Mouse (Mus musculus): ENCODE data around the gene Kdm5c. TPM values are rescaled to one million over a fixed set of nuclear protein-coding genes. Genes with fewer than 3 reads are reported as not detected.

Kdm5c gene
- polyA plus RNA-seq (2015; fragmentation: Nextera tagmentation; extraction: Ambion mirVana) = 33.2 and 37.1 TPM in 2 replicates

GRCm38 (mm10) chrX:152232781-152233763 lies at the start of gene Kdm5c:
Kdm5c (plus strand) TSS chrX:152233020.
- ATAC-seq = peak; percentile 98
- Histone ChIP-seq H3K4me1 (replicated peaks) (no peaks in the 10 kb centered on the region; the same call in 1 of the 2 replicates), H3K4me2 (replicated peaks) (peak within 1 kb of the TSS; percentile 66), H3K9me3 (no peaks in the 10 kb centered on the region), H3K27ac (peak within 1 kb of the TSS; percentile 36; the same call in 1 of the 2 replicates), H3K9ac (peak within 1 kb of the TSS; percentile 77), H3K4me3 (replicated peaks) (peak within 1 kb of the TSS; percentile 80), H3K36me3 (no peaks in the 10 kb centered on the region), H3K27me3 (replicated peaks) (no peaks in the 10 kb centered on the region)
- under 1% methylated on average over 69 of the region's 69 CpGs for WGBS

GRCm38 (mm10) chrX:152187151-152187550 lies 45.7 kb upstream of the Kdm5c start:
- no peak overlapping the region for H3K4me2 ChIP-seq (replicated peaks)
- H3K27ac ChIP-seq = no peak overlapping the region
- H3K4me3 ChIP-seq (replicated peaks) = no peak overlapping the region
- ATAC-seq = no peak
- H3K27me3 ChIP-seq (replicated peaks) = no peaks in the 10 kb centered on the region; the same call in 1 of the 2 replicates
- no peaks in the 10 kb centered on the region for H3K4me1 ChIP-seq (replicated peaks)
- no peaks in the 10 kb centered on the region for H3K9me3 ChIP-seq
- H3K36me3 ChIP-seq = no peaks in the 10 kb centered on the region
- H3K9ac ChIP-seq = no peak overlapping the region

GRCm38 (mm10) chrX:152191266-152191665 lies 41.6 kb upstream of the Kdm5c start:
- Histone ChIP-seq H3K4me1 (replicated peaks) (no peaks in the 10 kb centered on the region), H3K27me3 (replicated peaks) (peaks cover 15% of the 10 kb centered on the region), H3K9me3 (no peaks in the 10 kb centered on the region), H3K4me2 (replicated peaks) (no peak overlapping the region), H3K4me3 (replicated peaks) (no peak overlapping the region), H3K27ac (no peak overlapping the region), H3K9ac (no peak overlapping the region), H3K36me3 (no peaks in the 10 kb centered on the region)
- ATAC-seq = no peak
- WGBS = 81% methylated on average over 1 of the region's 1 CpGs

GRCm38 (mm10) chrX:152197814-152198648 lies 34.8 kb upstream of the Kdm5c start:
- Histone ChIP-seq H3K4me1 (replicated peaks) (no peaks in the 10 kb centered on the region), H3K4me2 (replicated peaks) (no peak overlapping the region), H3K27me3 (replicated peaks) (peaks cover 16% of the 10 kb centered on the region), H3K4me3 (replicated peaks) (no peak overlapping the region), H3K27ac (no peak overlapping the region), H3K36me3 (no peaks in the 10 kb centered on the region), H3K9ac (no peak overlapping the region), H3K9me3 (no peaks in the 10 kb centered on the region)
- no peak for ATAC-seq
- 89% methylated on average over 1 of the region's 1 CpGs for WGBS

- Histone ChIP-seq H3K4me2 (replicated peaks) (no peak overlapping the region), H3K4me1 (replicated peaks) (no peaks in the 10 kb centered on the region), H3K27ac (no peak overlapping the region), H3K9ac (no peak overlapping the region), H3K4me3 (replicated peaks) (no peak overlapping the region), H3K9me3 (no peaks in the 10 kb centered on the region), H3K36me3 (no peaks in the 10 kb centered on the region), H3K27me3 (replicated peaks) (peaks cover 14% of the 10 kb centered on the region; the same call in 1 of the 2 replicates)
- WGBS = 28% methylated on average over 4 of the region's 4 CpGs
- peak; percentile 45; the same call in 1 of the 2 replicates for ATAC-seq
Observed at GRCm38 (mm10) chrX:152201737-152202421, 30.9 kb upstream of the Kdm5c start.

DNA sequence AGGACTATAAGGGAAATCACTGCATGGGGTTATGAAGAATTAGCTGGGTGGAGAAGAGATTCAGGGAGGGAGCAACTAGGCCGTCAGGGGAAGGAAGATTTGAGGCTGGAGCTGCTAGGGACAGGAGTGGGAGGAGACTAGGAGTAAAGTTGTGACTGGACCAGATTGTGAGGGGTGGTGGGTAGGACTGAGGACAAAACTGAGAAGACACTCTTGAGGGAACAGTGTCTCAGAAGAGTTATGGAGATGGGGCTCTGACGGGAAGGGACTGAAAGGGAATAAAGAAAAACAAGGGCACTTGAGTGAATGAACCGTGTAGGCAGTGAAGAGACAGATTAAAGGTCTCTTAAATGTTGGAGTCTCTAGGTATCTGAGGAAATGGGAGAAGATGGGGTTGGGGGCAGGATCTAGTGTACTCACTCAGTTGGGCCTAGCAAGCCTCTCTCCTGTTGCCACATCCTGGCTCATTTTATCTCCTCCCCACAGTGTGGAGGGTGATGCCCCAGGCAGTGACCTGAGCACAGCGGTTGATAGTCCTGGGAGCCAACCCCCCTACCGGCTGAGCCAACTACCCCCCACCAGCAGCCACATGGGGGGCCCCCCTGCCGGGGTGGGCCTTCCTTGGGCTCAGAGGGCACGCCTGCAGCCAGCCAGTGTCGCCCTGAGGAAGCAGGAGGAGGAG lies 30.3 kb upstream of the Kdm5c start:
- H3K4me1 ChIP-seq (replicated peaks) = no peaks in the 10 kb centered on the region
- peaks cover 14% of the 10 kb centered on the region; the same call in 1 of the 2 replicates for H3K27me3 ChIP-seq (replicated peaks)
- no peak overlapping the region for H3K27ac ChIP-seq
- WGBS = 46% methylated on average over 8 of the region's 8 CpGs
- ATAC-seq = 0 out of 2 replicates have a peak, but pooled peaks have one; percentile 8
- no peak overlapping the region for H3K9ac ChIP-seq
- no peak overlapping the region for H3K4me3 ChIP-seq (replicated peaks)
- no peaks in the 10 kb centered on the region for H3K9me3 ChIP-seq
- no peak overlapping the region for H3K4me2 ChIP-seq (replicated peaks)
- H3K36me3 ChIP-seq = no peaks in the 10 kb centered on the region

- H3K4me3 ChIP-seq (replicated peaks) = no peak overlapping the region
- no peak overlapping the region for H3K9ac ChIP-seq
- no peak for ATAC-seq
- no peaks in the 10 kb centered on the region for H3K9me3 ChIP-seq
- WGBS = 77% methylated on average over 4 of the region's 4 CpGs
- H3K4me1 ChIP-seq (replicated peaks) = no peaks in the 10 kb centered on the region
- no peak overlapping the region for H3K27ac ChIP-seq
- H3K4me2 ChIP-seq (replicated peaks) = no peak overlapping the region
- H3K27me3 ChIP-seq (replicated peaks) = 0 out of 2 replicates have a peak, but pooled peaks cover 10% of the 10 kb centered on the region
- no peaks in the 10 kb centered on the region for H3K36me3 ChIP-seq
Observed at GRCm38 (mm10) chrX:152203247-152203646, 29.6 kb upstream of the Kdm5c start.

GRCm38 (mm10) chrX:152205486-152205885 lies 27.3 kb upstream of the Kdm5c start:
- H3K27ac ChIP-seq = no peak overlapping the region
- no peak overlapping the region for H3K4me3 ChIP-seq (replicated peaks)
- H3K9me3 ChIP-seq = no peaks in the 10 kb centered on the region
- WGBS = 92% methylated on average over 1 of the region's 1 CpGs
- no peaks in the 10 kb centered on the region for H3K4me1 ChIP-seq (replicated peaks)
- no peaks in the 10 kb centered on the region for H3K36me3 ChIP-seq
- H3K4me2 ChIP-seq (replicated peaks) = no peak overlapping the region
- ATAC-seq = no peak
- H3K9ac ChIP-seq = no peak overlapping the region
- 0 out of 2 replicates have a peak, but pooled peaks cover 10% of the 10 kb centered on the region for H3K27me3 ChIP-seq (replicated peaks)

DNA sequence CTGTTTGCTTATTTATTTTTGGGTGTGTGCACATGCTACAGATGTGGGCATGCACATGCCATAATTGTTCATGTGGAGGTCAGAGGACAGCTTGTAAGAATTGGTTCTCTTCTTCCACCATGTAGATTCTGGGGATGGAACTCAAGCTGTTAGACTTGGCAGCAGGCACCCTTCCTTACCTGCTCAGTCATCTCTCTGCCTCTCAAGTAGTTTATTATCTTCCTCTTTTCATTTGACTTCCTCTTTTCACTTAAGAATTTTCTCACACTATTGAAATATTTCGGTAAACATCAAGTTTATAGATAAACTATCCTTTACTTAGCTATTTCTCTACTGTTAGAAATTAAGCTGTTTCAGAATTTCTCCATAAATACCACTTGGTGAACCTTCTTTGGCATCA lies 18.1 kb upstream of the Kdm5c start:
- no peaks in the 10 kb centered on the region for H3K9me3 ChIP-seq
- peaks cover 4% of the 10 kb centered on the region; the same call in 1 of the 2 replicates for H3K27me3 ChIP-seq (replicated peaks)
- 71% methylated on average over 1 of the region's 1 CpGs for WGBS
- H3K4me3 ChIP-seq (replicated peaks) = no peak overlapping the region
- no peak overlapping the region for H3K4me2 ChIP-seq (replicated peaks)
- H3K36me3 ChIP-seq = no peaks in the 10 kb centered on the region
- no peak for ATAC-seq
- H3K4me1 ChIP-seq (replicated peaks) = no peaks in the 10 kb centered on the region
- H3K27ac ChIP-seq = no peak overlapping the region
- H3K9ac ChIP-seq = no peak overlapping the region

GRCm38 (mm10) chrX:152218529-152218928 lies 14.3 kb upstream of the Kdm5c start:
- ATAC-seq = no peak
- H3K27me3 ChIP-seq (replicated peaks) = peaks cover 4% of the 10 kb centered on the region; the same call in 1 of the 2 replicates
- 89% methylated on average over 2 of the region's 2 CpGs for WGBS

DNA sequence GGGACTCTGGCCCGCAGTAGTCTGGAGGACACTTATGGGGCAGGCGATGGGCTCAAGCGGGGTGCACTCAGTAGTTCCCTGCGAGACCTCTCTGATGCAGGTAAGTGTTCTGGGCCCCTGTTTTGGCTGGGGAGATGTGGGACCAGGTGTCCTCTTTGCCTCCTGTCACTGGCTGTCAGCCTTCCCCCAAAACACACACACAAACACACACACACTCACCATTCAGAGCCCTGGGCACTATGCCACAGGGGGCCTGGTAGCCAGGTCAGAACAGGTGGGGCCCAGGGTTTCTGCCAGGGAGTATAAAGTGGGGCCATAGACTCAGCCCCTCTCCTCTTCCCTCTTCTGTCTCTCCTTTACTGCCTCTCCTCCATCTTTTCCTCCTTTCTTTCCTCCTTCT lies 11.1 kb upstream of the Kdm5c start:
- no peak overlapping the region for H3K27ac ChIP-seq
- H3K27me3 ChIP-seq (replicated peaks) = peaks cover 4% of the 10 kb centered on the region; the same call in 1 of the 2 replicates
- no peaks in the 10 kb centered on the region for H3K4me1 ChIP-seq (replicated peaks)
- no peak overlapping the region for H3K4me2 ChIP-seq (replicated peaks)
- no peaks in the 10 kb centered on the region for H3K36me3 ChIP-seq
- ATAC-seq = no peak
- H3K9me3 ChIP-seq = no peaks in the 10 kb centered on the region
- no peak overlapping the region for H3K4me3 ChIP-seq (replicated peaks)
- no peak overlapping the region for H3K9ac ChIP-seq
- WGBS = 74% methylated on average over 4 of the region's 4 CpGs

More at GRCm38 (mm10) chrX:152218529-152218928, 14.3 kb upstream of the Kdm5c start:
- no peaks in the 10 kb centered on the region for H3K36me3 ChIP-seq
- no peak overlapping the region for H3K4me3 ChIP-seq (replicated peaks)
- H3K4me1 ChIP-seq (replicated peaks) = no peaks in the 10 kb centered on the region
- H3K27ac ChIP-seq = no peak overlapping the region
- H3K9ac ChIP-seq = no peak overlapping the region
- no peaks in the 10 kb centered on the region for H3K9me3 ChIP-seq
- no peak overlapping the region for H3K4me2 ChIP-seq (replicated peaks)

Measured in intestine, embryonic 15.5 days (tissue).